Mouse (Mus musculus): ENCODE data around the gene 5830473C10Rik. TPM values are rescaled to one million over a fixed set of nuclear protein-coding genes. Genes with fewer than 3 reads are reported as not detected.

5830473C10Rik gene
- polyA plus RNA-seq, 1 experiment, result not detected

GRCm38 (mm10) chr5:90565205-90565604, 4.3 kb downstream of the 5830473C10Rik start:
- peak overlapping the region; percentile 33; the same call in 1 of the 2 replicates for H3K27ac ChIP-seq (ENCODE audit: insufficient read depth, low read depth, low read length)
- no peak overlapping the region for H3K4me3 ChIP-seq (ENCODE audit: insufficient read depth, low read depth, low read length)
- TF ChIP-seq POLR2A (IDR thresholded peaks at IDR 0.05; ENCODE audit: insufficient read depth, low read depth, low read length) (no peak), CTCF (IDR thresholded peaks at IDR 0.05; ENCODE audit: insufficient read depth, low read depth, low read length) (no peak)
- WGBS, result 45% methylated on average over 6 of the region's 6 CpGs
- peaks cover 3% of the 10 kb centered on the region; the same call in 1 of the 2 replicates for H3K4me1 ChIP-seq (ENCODE audit: control insufficient read depth, insufficient read depth, low read length)

- Histone ChIP-seq H3K27ac (ENCODE audit: insufficient read depth, low read depth, low read length) (no peak overlapping the region), H3K4me1 (ENCODE audit: control insufficient read depth, insufficient read depth, low read length) (peaks cover 3% of the 10 kb centered on the region; the same call in 1 of the 2 replicates), H3K4me3 (ENCODE audit: insufficient read depth, low read depth, low read length) (no peak overlapping the region)
- TF ChIP-seq CTCF (IDR thresholded peaks at IDR 0.05; ENCODE audit: insufficient read depth, low read depth, low read length) (no peak), POLR2A (IDR thresholded peaks at IDR 0.05; ENCODE audit: insufficient read depth, low read depth, low read length) (no peak)
- WGBS, result 87% methylated on average over 5 of the region's 5 CpGs
Observed at GRCm38 (mm10) chr5:90567788-90568187, 6.9 kb downstream of the 5830473C10Rik start.

GRCm38 (mm10) chr5:90568338-90568737, 7.4 kb downstream of the 5830473C10Rik start:
- H3K27ac ChIP-seq (ENCODE audit: insufficient read depth, low read depth, low read length), result no peak overlapping the region
- TF ChIP-seq POLR2A (IDR thresholded peaks at IDR 0.05; ENCODE audit: insufficient read depth, low read depth, low read length) (no peak), CTCF (IDR thresholded peaks at IDR 0.05; ENCODE audit: insufficient read depth, low read depth, low read length) (no peak)
- no peak overlapping the region for H3K4me3 ChIP-seq (ENCODE audit: insufficient read depth, low read depth, low read length)
- peaks cover 3% of the 10 kb centered on the region; the same call in 1 of the 2 replicates for H3K4me1 ChIP-seq (ENCODE audit: control insufficient read depth, insufficient read depth, low read length)

GRCm38 (mm10) chr5:90571216-90571615, 10.3 kb downstream of the 5830473C10Rik start:
- no peak for TF ChIP-seq POLR2A (IDR thresholded peaks at IDR 0.05; ENCODE audit: insufficient read depth, low read depth, low read length)
- TF ChIP-seq CTCF (IDR thresholded peaks at IDR 0.05; ENCODE audit: insufficient read depth, low read depth, low read length), result no peak
- Histone ChIP-seq H3K4me1 (ENCODE audit: control insufficient read depth, insufficient read depth, low read length) (no peaks in the 10 kb centered on the region), H3K4me3 (ENCODE audit: insufficient read depth, low read depth, low read length) (no peak overlapping the region), H3K27ac (ENCODE audit: insufficient read depth, low read depth, low read length) (no peak overlapping the region)
- WGBS, result 19% methylated on average over 3 of the region's 3 CpGs

- H3K27ac ChIP-seq (ENCODE audit: insufficient read depth, low read depth, low read length), result no peak overlapping the region
- WGBS, result 92% methylated on average over 9 of the region's 9 CpGs
- no peak for TF ChIP-seq POLR2A (IDR thresholded peaks at IDR 0.05; ENCODE audit: insufficient read depth, low read depth, low read length)
- TF ChIP-seq CTCF (IDR thresholded peaks at IDR 0.05; ENCODE audit: insufficient read depth, low read depth, low read length), result no peak
Observed at GRCm38 (mm10) chr5:90577751-90578150, 16.8 kb downstream of the 5830473C10Rik start.

GRCm38 (mm10) chr5:90579556-90579955, 18.6 kb downstream of the 5830473C10Rik start:
- no peak overlapping the region for H3K4me3 ChIP-seq (ENCODE audit: insufficient read depth, low read depth, low read length)
- no peaks in the 10 kb centered on the region for H3K4me1 ChIP-seq (ENCODE audit: control insufficient read depth, insufficient read depth, low read length)
- TF ChIP-seq POLR2A (IDR thresholded peaks at IDR 0.05; ENCODE audit: insufficient read depth, low read depth, low read length) (no peak), CTCF (IDR thresholded peaks at IDR 0.05; ENCODE audit: insufficient read depth, low read depth, low read length) (no peak)
- H3K27ac ChIP-seq (ENCODE audit: insufficient read depth, low read depth, low read length), result no peak overlapping the region
- 92% methylated on average over 9 of the region's 9 CpGs for WGBS

More at GRCm38 (mm10) chr5:90577751-90578150, 16.8 kb downstream of the 5830473C10Rik start:
- no peak overlapping the region for H3K4me3 ChIP-seq (ENCODE audit: insufficient read depth, low read depth, low read length)
- no peaks in the 10 kb centered on the region for H3K4me1 ChIP-seq (ENCODE audit: control insufficient read depth, insufficient read depth, low read length)

- no peak for TF ChIP-seq CTCF (IDR thresholded peaks at IDR 0.05; ENCODE audit: insufficient read depth, low read depth, low read length)
- TF ChIP-seq POLR2A (IDR thresholded peaks at IDR 0.05; ENCODE audit: insufficient read depth, low read depth, low read length), result no peak
- H3K4me3 ChIP-seq (ENCODE audit: insufficient read depth, low read depth, low read length), result no peak overlapping the region
- H3K4me1 ChIP-seq (ENCODE audit: control insufficient read depth, insufficient read depth, low read length), result no peaks in the 10 kb centered on the region
- H3K27ac ChIP-seq (ENCODE audit: insufficient read depth, low read depth, low read length), result no peak overlapping the region
- WGBS, result 90% methylated on average over 6 of the region's 6 CpGs
Observed at GRCm38 (mm10) chr5:90582179-90582578, 21.3 kb downstream of the 5830473C10Rik start.

- WGBS, result 81% methylated on average over 7 of the region's 7 CpGs
- TF ChIP-seq CTCF (IDR thresholded peaks at IDR 0.05; ENCODE audit: insufficient read depth, low read depth, low read length) (no peak), POLR2A (IDR thresholded peaks at IDR 0.05; ENCODE audit: insufficient read depth, low read depth, low read length) (no peak)
Observed at GRCm38 (mm10) chr5:90584799-90585198, 23.9 kb downstream of the 5830473C10Rik start.

GRCm38 (mm10) chr5:90586511-90586910, 25.6 kb downstream of the 5830473C10Rik start:
- no peak overlapping the region for H3K4me3 ChIP-seq (ENCODE audit: insufficient read depth, low read depth, low read length)
- TF ChIP-seq CTCF (IDR thresholded peaks at IDR 0.05; ENCODE audit: insufficient read depth, low read depth, low read length) (no peak), POLR2A (IDR thresholded peaks at IDR 0.05; ENCODE audit: insufficient read depth, low read depth, low read length) (no peak)
- 78% methylated on average over 5 of the region's 5 CpGs for WGBS
- H3K4me1 ChIP-seq (ENCODE audit: control insufficient read depth, insufficient read depth, low read length), result no peaks in the 10 kb centered on the region
- H3K27ac ChIP-seq (ENCODE audit: insufficient read depth, low read depth, low read length), result no peak overlapping the region

More at GRCm38 (mm10) chr5:90584799-90585198, 23.9 kb downstream of the 5830473C10Rik start:
- Histone ChIP-seq H3K4me1 (ENCODE audit: control insufficient read depth, insufficient read depth, low read length) (no peaks in the 10 kb centered on the region), H3K4me3 (ENCODE audit: insufficient read depth, low read depth, low read length) (no peak overlapping the region), H3K27ac (ENCODE audit: insufficient read depth, low read depth, low read length) (no peak overlapping the region)

GRCm38 (mm10) chr5:90588104-90588503, 27.2 kb downstream of the 5830473C10Rik start:
- Histone ChIP-seq H3K4me3 (ENCODE audit: insufficient read depth, low read depth, low read length) (no peak overlapping the region), H3K4me1 (ENCODE audit: control insufficient read depth, insufficient read depth, low read length) (no peaks in the 10 kb centered on the region), H3K27ac (ENCODE audit: insufficient read depth, low read depth, low read length) (no peak overlapping the region)
- 97% methylated on average over 5 of the region's 5 CpGs for WGBS
- TF ChIP-seq CTCF (IDR thresholded peaks at IDR 0.05; ENCODE audit: insufficient read depth, low read depth, low read length) (no peak), POLR2A (IDR thresholded peaks at IDR 0.05; ENCODE audit: insufficient read depth, low read depth, low read length) (no peak)

All from olfactory bulb, adult 2 months (tissue).